Mouse (Mus musculus) bone marrow, adult 2 months (tissue): Measurements from ENCODE around the gene Wwc2. TPM values are rescaled to one million over a fixed set of nuclear protein-coding genes. Genes with fewer than 3 reads are reported as not detected.

ENCODE experiments used
- H3K27ac ChIP-seq: fragments of 200-500 bp; 2 replicates; pipeline ENCODE4 v1.5.1; 2012; ENCODE audit warnings: low read depth, mild to moderate bottlenecking, control low read depth, inconsistent platforms, low read length; ENCODE audit not compliant: control insufficient read depth, poor library complexity, insufficient read depth
- H3K4me1 ChIP-seq: fragments of 200-500 bp; 2 replicates; pipeline ENCODE4 v1.6.1; 2011; ENCODE audit warnings: low read length; ENCODE audit not compliant: control insufficient read depth, insufficient read depth
- H3K4me3 ChIP-seq: fragments of 200-500 bp; replicated peaks from 2 replicates; pipeline ENCODE3; 2011; ENCODE audit warnings: mild to moderate bottlenecking, low read depth, low read length, control low read depth; ENCODE audit not compliant: control insufficient read depth
- CTCF ChIP-seq: fragments of 200-500 bp; IDR thresholded peaks from 2 replicates; pipeline ENCODE4 v1.5.1; 2011; ENCODE audit warnings: low read length, control low read depth; ENCODE audit not compliant: control insufficient read depth, insufficient read depth
- POLR2A ChIP-seq: fragments of 200-500 bp; IDR thresholded peaks from 2 replicates; pipeline ENCODE4 v1.6.1; 2011; ENCODE audit warnings: low read depth, mild to moderate bottlenecking, control low read depth, low read length, borderline replicate concordance; ENCODE audit not compliant: control insufficient read depth
- WGBS: fragments of 180-500 bp; shearing (Covaris S2); methylation state at CpG from one replicate; pipeline ENCODE4 v1.1.7; 2018; 5-methylcytosine and 5-hydroxymethylcytosine counted together
- polyA plus RNA-seq: library from polyadenylated mRNA; stranded (reverse); fragments of >200 nt; gene quantifications from 2 replicates; pipeline ENCODE4 v1.2.4, GENCODE M21; 2011; ENCODE audit warnings: low replicate concordance; ENCODE audit not compliant: missing spikeins, insufficient read depth, insufficient read length

Gene Wwc2
- polyA plus RNA-seq, 1 experiment = 2.3 TPM

DNA sequence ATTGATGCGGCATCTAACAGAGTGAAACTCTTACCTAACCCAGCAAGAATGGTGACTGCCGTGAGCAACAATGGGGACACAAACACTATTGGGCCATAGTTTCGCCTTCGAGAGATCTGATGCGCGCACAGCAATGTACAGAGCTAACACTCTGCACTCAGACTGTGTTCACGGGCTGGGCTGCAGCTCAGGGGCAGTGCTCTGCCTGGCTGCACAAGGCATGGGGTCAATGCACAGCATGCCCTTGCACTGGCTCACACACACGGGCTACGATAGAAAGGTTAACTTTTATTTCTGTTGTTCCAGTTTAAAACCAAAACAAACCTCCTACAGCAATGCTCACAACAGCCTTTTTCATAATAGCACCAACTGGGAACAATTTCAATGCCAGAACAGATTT, 77.1 kb downstream of the Wwc2 start:
- Histone ChIP-seq H3K4me3 (no peak overlapping the region), H3K27ac (no peak overlapping the region)
- WGBS = 88% methylated on average over 9 of the region's 9 CpGs

DNA sequence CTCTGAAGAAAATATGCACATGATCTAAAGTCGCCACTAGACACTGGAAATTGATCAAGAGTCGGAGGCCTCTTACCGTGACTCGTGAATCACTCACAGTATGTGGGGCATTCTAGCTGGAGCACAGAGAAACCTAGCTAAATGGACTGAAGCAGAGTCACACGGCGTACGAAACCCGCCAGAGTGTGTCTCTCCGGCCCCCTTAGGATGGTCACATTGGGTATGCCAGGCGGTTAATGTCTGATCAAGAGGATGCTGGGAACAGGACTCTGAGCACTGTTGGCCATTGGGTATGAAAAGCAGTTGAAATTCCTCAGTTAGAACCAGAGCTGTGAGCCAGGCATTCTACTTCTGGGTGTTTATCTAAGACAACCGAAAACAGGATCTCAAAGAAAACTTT, 81.0 kb downstream of the Wwc2 start:
- no peaks in the 10 kb centered on the region for H3K4me1 ChIP-seq
- no peak overlapping the region for H3K27ac ChIP-seq
- TF ChIP-seq CTCF (no peak), POLR2A (no peak)
- 90% methylated on average over 11 of the region's 11 CpGs for WGBS
- H3K4me3 ChIP-seq = no peak overlapping the region

More for the DNA sequence above, 77.1 kb downstream of the Wwc2 start:
- TF ChIP-seq POLR2A (no peak), CTCF (no peak)
- H3K4me1 ChIP-seq = peaks cover 7% of the 10 kb centered on the region

DNA sequence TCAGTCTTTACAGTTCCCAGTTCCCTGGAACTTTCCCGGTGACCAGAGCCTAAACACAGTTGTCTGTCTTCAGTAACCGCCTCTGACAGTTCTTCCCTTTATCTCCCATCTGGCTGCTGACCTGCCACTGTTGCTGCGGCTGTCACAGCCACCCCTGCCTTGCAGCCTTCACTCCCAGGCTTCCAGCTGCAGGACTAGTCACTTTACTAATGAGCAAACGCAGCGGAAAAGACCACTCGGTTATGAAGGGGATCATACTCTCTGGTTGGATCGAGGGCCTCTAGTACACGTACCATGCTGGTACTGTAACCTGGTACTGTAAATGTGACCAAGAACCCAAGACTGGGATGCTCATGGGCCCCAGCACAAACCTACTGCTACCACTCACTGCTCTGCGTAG, 83.7 kb downstream of the Wwc2 start:
- no peak for TF ChIP-seq CTCF
- TF ChIP-seq POLR2A = no peak
- Histone ChIP-seq H3K4me3 (no peak overlapping the region), H3K4me1 (no peaks in the 10 kb centered on the region), H3K27ac (no peak overlapping the region)
- WGBS = 90% methylated on average over 9 of the region's 9 CpGs

DNA sequence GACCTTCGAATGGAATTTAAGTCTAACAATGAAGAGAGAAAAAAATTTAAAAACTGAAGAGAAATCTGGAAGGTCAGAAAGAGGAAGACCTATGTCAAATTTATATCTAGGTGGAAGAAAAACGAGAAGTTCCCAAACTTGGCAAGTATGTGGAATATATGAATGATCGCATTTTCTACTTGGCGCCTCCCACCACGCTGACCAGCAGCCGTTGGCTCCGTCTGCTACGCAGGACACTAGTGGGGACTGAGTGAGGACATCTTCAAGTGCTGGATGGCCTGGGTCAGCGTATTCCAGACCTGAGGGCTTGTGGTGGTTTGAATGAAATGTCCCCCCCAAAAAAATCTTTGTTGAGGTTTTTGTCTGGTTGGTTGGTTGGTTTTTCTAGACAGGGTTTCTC, 84.6 kb downstream of the Wwc2 start:
- TF ChIP-seq CTCF (no peak), POLR2A (no peak)
- no peak overlapping the region for H3K27ac ChIP-seq
- WGBS = 33% methylated on average over 9 of the region's 9 CpGs

GRCm38 (mm10) chr8:47905256-47905655, 85.5 kb downstream of the Wwc2 start:
- 87% methylated on average over 7 of the region's 7 CpGs for WGBS
- no peak overlapping the region for H3K27ac ChIP-seq
- TF ChIP-seq POLR2A (no peak), CTCF (no peak)

More for the DNA sequence above, 84.6 kb downstream of the Wwc2 start:
- no peaks in the 10 kb centered on the region for H3K4me1 ChIP-seq
- no peak overlapping the region for H3K4me3 ChIP-seq

GRCm38 (mm10) chr8:47904004-47904403, 86.7 kb downstream of the Wwc2 start:
- H3K4me3 ChIP-seq = no peak overlapping the region
- 70% methylated on average over 7 of the region's 7 CpGs for WGBS
- H3K4me1 ChIP-seq = no peaks in the 10 kb centered on the region
- no peak for TF ChIP-seq CTCF
- TF ChIP-seq POLR2A = no peak
- no peak overlapping the region for H3K27ac ChIP-seq

More at GRCm38 (mm10) chr8:47905256-47905655, 85.5 kb downstream of the Wwc2 start:
- Histone ChIP-seq H3K4me1 (no peaks in the 10 kb centered on the region), H3K4me3 (no peak overlapping the region)

GRCm38 (mm10) chr8:47902704-47903103, 88.0 kb downstream of the Wwc2 start:
- H3K4me3 ChIP-seq = no peak overlapping the region
- TF ChIP-seq CTCF (no peak), POLR2A (no peak)
- H3K27ac ChIP-seq = no peak overlapping the region
- H3K4me1 ChIP-seq = no peaks in the 10 kb centered on the region; the same call in 1 of the 2 replicates
- 76% methylated on average over 3 of the region's 3 CpGs for WGBS

DNA sequence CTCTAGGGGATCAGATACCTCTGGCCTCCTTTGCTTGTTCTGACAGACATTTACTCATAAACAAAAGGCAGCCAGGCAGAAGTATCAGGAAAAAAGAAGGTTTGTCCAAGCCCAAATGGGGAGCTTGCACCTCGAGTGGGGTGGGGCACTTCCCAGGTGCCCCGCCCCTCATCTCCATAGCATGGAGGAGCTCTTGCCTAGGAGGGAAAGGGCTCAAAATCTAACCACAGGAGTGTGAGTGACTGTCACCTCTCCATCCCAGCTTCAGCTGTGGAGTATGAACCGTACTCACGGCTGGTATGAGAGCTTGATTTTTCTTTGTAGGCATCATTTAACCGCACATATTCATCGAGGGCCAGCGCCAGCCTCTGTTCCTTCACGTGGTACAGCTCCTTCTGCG, 90.4 kb downstream of the Wwc2 start:
- TF ChIP-seq CTCF (no peak), POLR2A (no peak)
- Histone ChIP-seq H3K27ac (no peak overlapping the region), H3K4me1 (no peaks in the 10 kb centered on the region; the same call in 1 of the 2 replicates), H3K4me3 (no peak overlapping the region)
- 85% methylated on average over 9 of the region's 9 CpGs for WGBS

GRCm38 (mm10) chr8:47899891-47900290, 90.8 kb downstream of the Wwc2 start:
- 83% methylated on average over 3 of the region's 3 CpGs for WGBS
- Histone ChIP-seq H3K4me1 (no peaks in the 10 kb centered on the region; the same call in 1 of the 2 replicates), H3K4me3 (no peak overlapping the region), H3K27ac (no peak overlapping the region)
- TF ChIP-seq CTCF (no peak), POLR2A (no peak)

DNA sequence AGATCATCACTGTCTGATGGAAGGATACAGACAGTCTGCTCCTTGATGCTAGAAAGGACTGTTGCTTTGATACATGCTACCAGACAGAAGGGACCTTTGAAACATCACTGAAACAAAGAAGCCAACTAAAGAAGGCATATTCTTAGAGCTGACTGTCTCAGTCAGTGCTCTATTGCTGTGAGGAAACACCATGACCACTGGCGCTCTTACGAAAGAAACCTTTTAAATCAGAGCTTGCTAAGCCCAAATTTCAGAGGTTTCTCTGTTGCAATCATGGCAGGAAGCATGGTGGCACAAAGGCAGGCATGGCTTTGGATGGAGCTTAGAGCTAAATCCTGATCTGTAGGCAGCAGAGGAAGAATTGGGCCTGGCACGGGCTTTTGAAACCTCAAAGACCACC, 98.3 kb downstream of the Wwc2 start:
- no peak overlapping the region for H3K27ac ChIP-seq
- no peak overlapping the region for H3K4me3 ChIP-seq
- WGBS = 71% methylated on average over 3 of the region's 3 CpGs
- TF ChIP-seq POLR2A (no peak), CTCF (no peak)
- no peaks in the 10 kb centered on the region; the same call in 1 of the 2 replicates for H3K4me1 ChIP-seq
